Mouse (Mus musculus): Measurements from ENCODE around the gene Zbtb25.

The Zbtb25 gene

GRCm38 (mm10) chr12:76341080-76341479 is 28.3 kb downstream of the Zbtb25 start:
- no peak for DNase-seq (ENCODE audit: extremely low spot score, low spot score)

- no peak for DNase-seq (ENCODE audit: extremely low spot score, low spot score)
Measured at GRCm38 (mm10) chr12:76336111-76336965, 33.1 kb downstream of the Zbtb25 start.

- no peak for DNase-seq (ENCODE audit: extremely low spot score, low spot score)
Measured at GRCm38 (mm10) chr12:76335641-76336040, 33.8 kb downstream of the Zbtb25 start.

GRCm38 (mm10) chr12:76333688-76334087 is 35.7 kb downstream of the Zbtb25 start:
- DNase-seq (ENCODE audit: extremely low spot score, low spot score): no peak

GRCm38 (mm10) chr12:76328567-76329354 is 40.6 kb downstream of the Zbtb25 start:
- no peak for DNase-seq (ENCODE audit: extremely low spot score, low spot score)

GRCm38 (mm10) chr12:76326437-76327220 is 42.8 kb downstream of the Zbtb25 start:
- no peak for DNase-seq (ENCODE audit: extremely low spot score, low spot score)

GRCm38 (mm10) chr12:76324679-76325431 is 44.5 kb downstream of the Zbtb25 start, which contains the start of gene Akap5:
TSS of gene Akap5 (plus strand) at chr12:76324891.
- peak; percentile 88 for DNase-seq (ENCODE audit: extremely low spot score, low spot score)

GRCm38 (mm10) chr12:76318282-76319212 is 50.9 kb downstream of the Zbtb25 start:
- no peak for DNase-seq (ENCODE audit: extremely low spot score, low spot score)

- DNase-seq (ENCODE audit: extremely low spot score, low spot score): no peak
Measured at GRCm38 (mm10) chr12:76311951-76312350, 57.5 kb downstream of the Zbtb25 start.

GRCm38 (mm10) chr12:76311227-76311626 is 58.2 kb downstream of the Zbtb25 start:
- no peak for DNase-seq (ENCODE audit: extremely low spot score, low spot score)

- DNase-seq (ENCODE audit: extremely low spot score, low spot score): no peak
Measured at GRCm38 (mm10) chr12:76310633-76311032, 58.8 kb downstream of the Zbtb25 start.

- no peak for DNase-seq (ENCODE audit: extremely low spot score, low spot score)
Measured at GRCm38 (mm10) chr12:76310007-76310406, 59.4 kb downstream of the Zbtb25 start.

GRCm38 (mm10) chr12:76308436-76308835 is 61.0 kb downstream of the Zbtb25 start:
- DNase-seq (ENCODE audit: extremely low spot score, low spot score): no peak

- DNase-seq (ENCODE audit: extremely low spot score, low spot score): no peak
Measured at GRCm38 (mm10) chr12:76307964-76308363, 61.4 kb downstream of the Zbtb25 start.

- DNase-seq (ENCODE audit: extremely low spot score, low spot score): no peak
Measured at GRCm38 (mm10) chr12:76306852-76307561, 62.4 kb downstream of the Zbtb25 start.

- DNase-seq (ENCODE audit: extremely low spot score, low spot score): no peak
Measured at GRCm38 (mm10) chr12:76305107-76305506, 64.3 kb downstream of the Zbtb25 start.

GRCm38 (mm10) chr12:76304199-76304598 is 65.2 kb downstream of the Zbtb25 start:
- DNase-seq (ENCODE audit: extremely low spot score, low spot score): no peak

- no peak for DNase-seq (ENCODE audit: extremely low spot score, low spot score)
Measured at GRCm38 (mm10) chr12:76303474-76303873, 65.9 kb downstream of the Zbtb25 start.

- DNase-seq (ENCODE audit: extremely low spot score, low spot score): no peak
Measured at GRCm38 (mm10) chr12:76300367-76300766, 69.0 kb downstream of the Zbtb25 start.

Data from neural tube, embryonic 10.5 days (tissue).